ENCODE assay signal across 10 mouse cellular contexts in the genomic region with DNA sequence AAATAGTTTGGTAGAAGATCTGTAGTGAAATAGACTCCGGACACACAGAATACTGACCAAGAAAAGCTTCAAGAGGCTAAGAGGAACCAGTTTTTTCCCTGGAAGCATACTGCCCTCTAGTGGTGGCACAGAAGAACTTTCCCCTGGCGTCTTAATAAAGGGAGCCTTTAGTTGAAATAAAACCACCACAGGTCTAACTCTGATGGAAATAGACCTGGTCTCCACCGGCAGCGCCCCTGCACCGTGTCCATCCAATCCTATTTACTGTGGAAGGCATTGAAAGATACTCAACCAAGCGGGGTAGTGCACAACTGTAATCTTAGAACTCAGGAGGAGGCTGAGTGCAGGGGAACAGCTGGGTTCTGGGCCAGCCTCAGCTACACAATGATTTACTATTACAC. TPM values are rescaled to one million over a fixed set of nuclear protein-coding genes. Genes with fewer than 3 reads are reported as not detected.
DNase-seq lines count a peak whose midpoint lies in the region; ATAC-seq lines count a peak whose summit lies in the region.
"Had no signal": no experiment of that assay in that cellular context is flagged by ENCODE, and none has a peak within 500 bp of the region (broad histone marks: within the 10 kb centered on the region; RNA-seq: fewer than 3 reads in every experiment).

No protein-coding gene starts in this region.

- no peaks in the 10 kb centered on the region for H3K27me3 ChIP-seq in hindbrain, embryonic 13.5 days
- H3K27me3 ChIP-seq in limb, embryonic 12.5 days: no peaks in the 10 kb centered on the region
- H3K27me3 ChIP-seq: embryonic facial prominence, embryonic 12.5 days; megakaryocyte, embryonic 14.5 days had no signal

- H3K9me3 ChIP-seq in hindbrain, embryonic 13.5 days: no peaks in the 10 kb centered on the region
- H3K9me3 ChIP-seq in limb, embryonic 12.5 days: no peaks in the 10 kb centered on the region
- H3K9me3 ChIP-seq: embryonic facial prominence, embryonic 12.5 days; megakaryocyte, embryonic 14.5 days had no signal

- no peak overlapping the region for H3K4me2 ChIP-seq in hindbrain, embryonic 13.5 days
- no peak overlapping the region for H3K4me2 ChIP-seq in limb, embryonic 12.5 days
- H3K4me2 ChIP-seq: embryonic facial prominence, embryonic 12.5 days had no signal

- WGBS in hindbrain, embryonic 13.5 days: 19% methylated on average over 6 of the region's 6 CpGs
- WGBS in limb, embryonic 12.5 days: 15% methylated on average over 6 of the region's 6 CpGs

- no peak overlapping the region for H3K9ac ChIP-seq in hindbrain, embryonic 13.5 days
- no peak overlapping the region for H3K9ac ChIP-seq in limb, embryonic 12.5 days (replicated peaks)
- H3K9ac ChIP-seq: embryonic facial prominence, embryonic 12.5 days had no signal

- peak; percentile 85 for ATAC-seq in activated CD4-positive, CD25-positive, alpha-beta regulatory T cell, adult 4 months
- ATAC-seq in hindbrain, embryonic 13.5 days (ENCODE audit: low FRiP score): peak; percentile 75; the same call in 1 of the 2 replicates
- ATAC-seq in limb, embryonic 12.5 days (ENCODE audit: insufficient number of reproducible peaks, insufficient read depth, low FRiP score, low TSS enrichment, low read depth): 0 out of 2 replicates have a peak, but pooled peaks have one; percentile 26
- ATAC-seq in monocyte, adult 5-6 weeks (replicated peaks; ENCODE audit: insufficient number of reproducible peaks, low FRiP score, low TSS enrichment, poor library complexity, severe bottlenecking): peak; percentile 79

- no peaks in the 10 kb centered on the region for H3K36me3 ChIP-seq in hindbrain, embryonic 13.5 days
- H3K36me3 ChIP-seq in limb, embryonic 12.5 days: no peaks in the 10 kb centered on the region
- H3K36me3 ChIP-seq: embryonic facial prominence, embryonic 12.5 days had no signal

- H3K27ac ChIP-seq in hindbrain, embryonic 13.5 days: no peak overlapping the region
- H3K27ac ChIP-seq in limb, embryonic 12.5 days: no peak overlapping the region
- H3K27ac ChIP-seq: embryonic facial prominence, embryonic 12.5 days had no signal

- DNase-seq in layer of hippocampus, postnatal 10 days (ENCODE audit: low spot score in 2 of 2): peak; percentile 48 to 57
- no peak for DNase-seq in layer of hippocampus, adult 9-10 months (ENCODE audit: low spot score)
- peak; percentile 71 for DNase-seq in embryo, embryonic 11 days
- DNase-seq in telencephalon, adult 2 months (ENCODE audit: low read depth, low spot score): peak; percentile 44

- no peak overlapping the region for H3K4me3 ChIP-seq in hindbrain, embryonic 13.5 days
- no peak overlapping the region for H3K4me3 ChIP-seq in limb, embryonic 12.5 days (replicated peaks)
- H3K4me3 ChIP-seq: embryonic facial prominence, embryonic 12.5 days; megakaryocyte, embryonic 14.5 days had no signal

- H3K4me1 ChIP-seq in hindbrain, embryonic 13.5 days (replicated peaks): no peaks in the 10 kb centered on the region
- no peaks in the 10 kb centered on the region for H3K4me1 ChIP-seq in limb, embryonic 12.5 days (replicated peaks)
- H3K4me1 ChIP-seq: embryonic facial prominence, embryonic 12.5 days had no signal

RNA-seq across cellular contexts. Expression of a gene that starts 19.7 kb away (rescaled TPM):
- not detected for total RNA-seq in layer of hippocampus, postnatal 10 days (2021)
- polyA plus RNA-seq in activated CD4-positive, CD25-positive, alpha-beta regulatory T cell, adult 4 months (2017; shearing (Covaris generic)): not detected
- polyA plus RNA-seq in hindbrain, embryonic 13.5 days (2015; fragmentation: Nextera tagmentation; extraction: Ambion mirVana): 0.21 and 0.41 TPM in 2 replicates
- polyA plus RNA-seq in limb, embryonic 12.5 days (2016; fragmentation: Nextera tagmentation; extraction: Ambion mirVana): not detected in 2 replicates
- total RNA-seq in monocyte, adult 5-6 weeks (2017): not detected in 3 replicates
- polyA plus RNA-seq: embryonic facial prominence, embryonic 12.5 days had no signal

RNA-seq across cellular contexts. Expression of a gene that starts 23.5 kb away (rescaled TPM):
- not detected for total RNA-seq in layer of hippocampus, postnatal 10 days (2021)
- under 1 TPM; 0.44 to 0.61 TPM for polyA plus RNA-seq in activated CD4-positive, CD25-positive, alpha-beta regulatory T cell, adult 4 months (2017; shearing (Covaris generic))
- polyA plus RNA-seq in hindbrain, embryonic 13.5 days (2015; fragmentation: Nextera tagmentation; extraction: Ambion mirVana): 0.14 and 0.18 TPM in 2 replicates
- polyA plus RNA-seq in limb, embryonic 12.5 days (2016; fragmentation: Nextera tagmentation; extraction: Ambion mirVana): 0.36 and 0.38 TPM in 2 replicates
- total RNA-seq in monocyte, adult 5-6 weeks (2017): 95.9 to 190 TPM (median 158 TPM) in 3 replicates

RNA-seq across cellular contexts. Expression of a gene that starts 31.1 kb away (rescaled TPM):
- under 1 TPM; 0.32 to 0.62 TPM for total RNA-seq in layer of hippocampus, postnatal 10 days (2021)
- polyA plus RNA-seq in activated CD4-positive, CD25-positive, alpha-beta regulatory T cell, adult 4 months (2017; shearing (Covaris generic)): under 1 TPM in 1 of 2 experiments, not detected in 1; 0.71 TPM
- polyA plus RNA-seq in hindbrain, embryonic 13.5 days (2015; fragmentation: Nextera tagmentation; extraction: Ambion mirVana): 3.2 and 4.8 TPM in 2 replicates
- 3.7 and 4.5 TPM in 2 replicates for polyA plus RNA-seq in limb, embryonic 12.5 days (2016; fragmentation: Nextera tagmentation; extraction: Ambion mirVana)
- 4.3 to 125 TPM (median 16.0 TPM) in 3 replicates for total RNA-seq in monocyte, adult 5-6 weeks (2017)

RNA-seq across cellular contexts. Expression of a gene that starts 34.4 kb away (rescaled TPM):
- not detected for total RNA-seq in layer of hippocampus, postnatal 10 days (2021)
- polyA plus RNA-seq in activated CD4-positive, CD25-positive, alpha-beta regulatory T cell, adult 4 months (2017; shearing (Covaris generic)): not detected
- not detected in 2 replicates for polyA plus RNA-seq in hindbrain, embryonic 13.5 days (2015; fragmentation: Nextera tagmentation; extraction: Ambion mirVana)
- polyA plus RNA-seq in limb, embryonic 12.5 days (2016; fragmentation: Nextera tagmentation; extraction: Ambion mirVana): not detected in 2 replicates
- 0.76 to 0.85 TPM in 2 of 3 replicates, not detected in the other for total RNA-seq in monocyte, adult 5-6 weeks (2017)
- polyA plus RNA-seq: embryonic facial prominence, embryonic 12.5 days had no signal

RNA-seq across cellular contexts. Expression of a gene that starts 42.7 kb away (rescaled TPM):
- total RNA-seq in layer of hippocampus, postnatal 10 days (2021): not detected
- not detected for polyA plus RNA-seq in activated CD4-positive, CD25-positive, alpha-beta regulatory T cell, adult 4 months (2017; shearing (Covaris generic))
- polyA plus RNA-seq in hindbrain, embryonic 13.5 days (2015; fragmentation: Nextera tagmentation; extraction: Ambion mirVana): 0.13 and 0.16 TPM in 2 replicates
- polyA plus RNA-seq in limb, embryonic 12.5 days (2016; fragmentation: Nextera tagmentation; extraction: Ambion mirVana): 0.10 TPM in 1 of 2 replicates, not detected in the other
- total RNA-seq in monocyte, adult 5-6 weeks (2017): 2.2 to 5.2 TPM (median 3.1 TPM) in 3 replicates

Comparison
In these comparisons a context has a peak if more than half of its experiments do, and no peak if none do; other contexts are left out.
1. ATAC-seq: peak in every context shown above with its lines; median percentile 85 in activated CD4-positive, CD25-positive, alpha-beta regulatory T cell, adult 4 months; 79 in monocyte, adult 5-6 weeks; 75 in hindbrain, embryonic 13.5 days; 26 in limb, embryonic 12.5 days.